Mouse (Mus musculus) hindbrain, embryonic 14.5 days (tissue): ENCODE results near the gene Gm11444. TPM values are rescaled to one million over a fixed set of nuclear protein-coding genes. Genes with fewer than 3 reads are reported as not detected.

Experiments
- ATAC-seq: fragments of 200-750 bp; cut with Nextera tagmentation; 2 replicates; pipeline ENCODE4 v1.8.0; 2017; ENCODE audit warnings: moderate number of reproducible peaks, mild to moderate bottlenecking, moderate TSS enrichment, moderate library complexity; ENCODE audit not compliant: low FRiP score
- DNase-seq: peaks from one replicate; pipeline ENCODE4 v3.0.0-alpha.2; 2015; ENCODE audit warnings: low spot score
- H3K27ac ChIP-seq: fragments of 300-500 bp; sonication (generic); 2 replicates; pipeline ENCODE4 v1.5.1; 2014; ENCODE audit warnings: mild to moderate bottlenecking, moderate library complexity
- H3K27me3 ChIP-seq: fragments of 300-500 bp; sonication (generic); 2 replicates; pipeline ENCODE4 v1.6.1; 2014; ENCODE audit warnings: mild to moderate bottlenecking, low read length, mixed read lengths; ENCODE audit not compliant: control insufficient read depth, insufficient read depth
- H3K36me3 ChIP-seq: fragments of 300-500 bp; sonication (generic); replicated peaks from 2 replicates; pipeline ENCODE4 v1.6.1; 2014; ENCODE audit not compliant: control insufficient read depth, insufficient read depth
- H3K4me1 ChIP-seq: fragments of 300-500 bp; sonication (generic); replicated peaks from 2 replicates; pipeline ENCODE4 v1.6.1; 2014; ENCODE audit warnings: antibody characterized with exemption, low read length, mixed read lengths; ENCODE audit not compliant: control insufficient read depth, insufficient read depth
- H3K4me2 ChIP-seq: fragments of 300-500 bp; sonication (generic); replicated peaks from 2 replicates; pipeline ENCODE4 v1.6.1; 2014; ENCODE audit warnings: mild to moderate bottlenecking, moderate library complexity
- H3K4me3 ChIP-seq: fragments of 300-500 bp; sonication (generic); replicated peaks from 2 replicates; pipeline ENCODE4 v1.5.1; 2014; ENCODE audit warnings: mild to moderate bottlenecking, low read length
- H3K9ac ChIP-seq: fragments of 300-500 bp; sonication (generic); 2 replicates; pipeline ENCODE4 v1.6.1; 2014
- H3K9me3 ChIP-seq: fragments of 300-500 bp; sonication (generic); 2 replicates; pipeline ENCODE4 v1.6.1; 2016; ENCODE audit warnings: low read length; ENCODE audit not compliant: control insufficient read depth
- WGBS: fragments of 180-500 bp; shearing (Covaris S2); extraction: QIAGEN DNeasy Blood & Tissue Kit; methylation state at CpG from one replicate; pipeline ENCODE4 v1.1.7; 2014; 5-methylcytosine and 5-hydroxymethylcytosine counted together
- polyA plus RNA-seq: library from polyadenylated mRNA; unstranded; fragments of >200 nt; fragmentation: Nextera tagmentation; extraction: Ambion mirVana; gene quantifications from 2 replicates; pipeline ENCODE4 v1.2.1, GENCODE M21; 2014

Gene Gm11444
- polyA plus RNA-seq, 1 experiment from 2014 or later = not detected

DNA sequence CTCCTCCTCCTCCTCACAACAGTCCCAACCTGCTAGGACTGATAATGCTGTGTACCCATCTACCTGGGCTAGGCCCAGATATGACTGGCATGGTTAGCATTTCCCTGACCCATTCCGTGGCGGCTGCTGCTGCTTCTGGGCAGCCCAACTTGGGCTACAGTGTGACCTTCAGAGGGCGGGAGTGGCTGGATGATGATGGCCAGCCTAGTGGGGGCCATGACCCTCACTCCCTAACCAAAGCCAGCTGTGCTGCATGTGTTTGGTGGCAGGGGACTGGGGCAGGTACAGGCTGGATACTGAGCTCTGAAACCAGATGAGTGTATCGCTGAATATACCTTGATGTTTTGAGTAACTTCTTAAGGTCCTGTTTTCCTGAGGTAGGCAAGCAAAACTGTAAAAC lies 26.3 kb downstream of the Gm11444 start:
- Histone ChIP-seq H3K27ac (no peak overlapping the region), H3K9me3 (no peaks in the 10 kb centered on the region), H3K4me1 (no peaks in the 10 kb centered on the region), H3K4me3 (no peak overlapping the region), H3K36me3 (no peaks in the 10 kb centered on the region), H3K27me3 (peaks cover 56% of the 10 kb centered on the region), H3K9ac (no peak overlapping the region), H3K4me2 (no peak overlapping the region)
- no peak for DNase-seq
- ATAC-seq = no peak
- WGBS = 96% methylated on average over 4 of the region's 4 CpGs

DNA sequence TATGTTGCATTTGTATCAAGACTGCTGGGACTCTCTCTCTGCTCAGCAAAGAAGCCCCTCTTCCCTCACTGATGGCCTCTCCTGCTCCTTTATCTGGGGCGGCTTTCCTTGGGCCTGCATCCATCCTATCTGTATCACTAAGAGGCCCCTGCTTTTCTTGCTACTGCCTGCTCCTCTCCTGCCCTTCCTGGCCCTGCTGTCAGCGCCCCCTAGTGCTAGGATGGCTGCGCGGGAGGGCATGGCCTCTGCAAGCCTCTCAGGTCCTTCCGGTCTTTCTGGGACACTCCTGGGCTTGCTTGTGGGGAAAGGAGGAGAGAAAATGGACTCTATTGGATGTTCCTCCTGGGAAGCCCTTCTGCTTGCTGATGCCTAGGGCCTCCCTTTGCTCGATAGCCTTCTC lies 27.0 kb downstream of the Gm11444 start:
- WGBS = 14% methylated on average over 6 of the region's 6 CpGs
- ATAC-seq = no peak
- peaks cover 50% of the 10 kb centered on the region for H3K27me3 ChIP-seq
- H3K9me3 ChIP-seq = no peaks in the 10 kb centered on the region
- no peak overlapping the region for H3K27ac ChIP-seq
- DNase-seq = no peak
- H3K4me3 ChIP-seq = no peak overlapping the region
- H3K36me3 ChIP-seq = no peaks in the 10 kb centered on the region
- H3K4me1 ChIP-seq = no peaks in the 10 kb centered on the region
- H3K9ac ChIP-seq = no peak overlapping the region
- H3K4me2 ChIP-seq = no peak overlapping the region

DNA sequence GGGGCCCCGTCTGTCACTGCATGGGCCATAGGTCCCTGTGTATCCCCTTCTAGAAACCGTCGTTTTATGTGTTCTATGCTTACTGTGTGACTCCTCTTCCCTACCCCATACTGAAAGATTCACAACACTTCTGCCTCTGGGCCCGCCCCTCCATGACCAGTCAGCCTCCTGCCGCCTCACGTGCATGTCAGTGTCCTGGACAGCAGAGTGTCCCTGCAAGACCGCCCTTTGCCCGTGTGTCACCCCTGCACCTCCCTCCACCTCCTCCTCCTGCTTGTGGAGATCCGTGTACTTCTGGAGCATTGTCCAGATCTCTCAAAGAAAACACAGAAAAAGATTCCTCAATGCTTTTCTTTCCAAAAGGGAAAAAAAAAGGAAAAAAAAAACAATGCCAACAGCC lies 28.5 kb downstream of the Gm11444 start:
- 77% methylated on average over 9 of the region's 9 CpGs for WGBS
- Histone ChIP-seq H3K9me3 (no peaks in the 10 kb centered on the region), H3K4me3 (no peak overlapping the region), H3K27ac (no peak overlapping the region), H3K9ac (no peak overlapping the region), H3K27me3 (peaks cover 34% of the 10 kb centered on the region), H3K4me2 (no peak overlapping the region), H3K4me1 (no peaks in the 10 kb centered on the region), H3K36me3 (no peaks in the 10 kb centered on the region)
- DNase-seq (no peak), ATAC-seq (no peak)

DNA sequence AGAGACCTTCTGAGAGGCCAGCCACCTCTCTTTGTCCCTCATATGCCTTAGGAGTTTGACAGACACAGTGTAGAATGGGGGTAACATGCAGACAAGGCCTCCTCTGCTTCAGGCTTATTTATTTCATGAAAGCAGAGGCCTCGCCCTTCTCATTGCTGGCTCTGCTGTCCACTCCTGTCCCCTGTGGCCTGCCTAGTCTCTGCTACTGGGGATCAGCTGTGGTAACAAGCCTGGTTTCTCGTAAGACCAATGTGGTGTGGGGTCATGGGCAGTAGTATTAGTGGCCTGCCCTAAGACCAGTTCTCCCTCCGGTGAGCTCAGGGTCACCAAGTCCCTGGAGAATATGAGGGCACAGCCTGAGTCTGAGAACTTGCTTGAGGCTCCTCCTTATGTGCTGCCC lies 29.2 kb downstream of the Gm11444 start:
- Histone ChIP-seq H3K27me3 (peaks cover 27% of the 10 kb centered on the region), H3K27ac (no peak overlapping the region), H3K4me1 (no peaks in the 10 kb centered on the region), H3K9ac (no peak overlapping the region), H3K9me3 (no peaks in the 10 kb centered on the region), H3K4me3 (no peak overlapping the region), H3K36me3 (no peaks in the 10 kb centered on the region), H3K4me2 (no peak overlapping the region)
- ATAC-seq = no peak
- DNase-seq = no peak
- 84% methylated on average over 3 of the region's 3 CpGs for WGBS

DNA sequence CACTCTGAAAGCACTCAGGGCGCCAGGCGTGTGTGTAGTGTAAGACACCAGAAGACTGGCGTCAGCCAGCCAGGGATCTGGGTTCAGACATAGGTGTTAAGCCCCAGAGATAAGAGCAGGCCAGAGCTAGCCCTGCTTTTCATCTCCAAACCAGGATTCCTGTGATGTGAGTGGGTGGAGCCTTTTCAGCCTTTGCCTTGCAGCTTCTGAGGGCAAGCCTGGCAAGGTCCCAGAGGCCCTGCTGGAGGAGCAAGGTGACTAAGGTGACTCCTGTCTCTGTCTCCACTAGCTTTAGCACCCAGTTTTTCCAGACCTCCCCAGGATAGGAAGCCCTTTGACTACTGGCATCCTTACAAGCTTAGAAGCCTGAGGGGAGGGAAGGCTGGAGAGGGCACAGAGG lies 31.7 kb downstream of the Gm11444 start:
- ATAC-seq = no peak
- Histone ChIP-seq H3K9me3 (no peaks in the 10 kb centered on the region), H3K4me2 (no peak overlapping the region), H3K36me3 (no peaks in the 10 kb centered on the region), H3K4me1 (no peaks in the 10 kb centered on the region), H3K27ac (no peak overlapping the region), H3K27me3 (0 out of 2 replicates have a peak, but pooled peaks cover 3% of the 10 kb centered on the region), H3K9ac (no peak overlapping the region), H3K4me3 (no peak overlapping the region)
- WGBS = 88% methylated on average over 3 of the region's 3 CpGs
- DNase-seq = no peak

DNA sequence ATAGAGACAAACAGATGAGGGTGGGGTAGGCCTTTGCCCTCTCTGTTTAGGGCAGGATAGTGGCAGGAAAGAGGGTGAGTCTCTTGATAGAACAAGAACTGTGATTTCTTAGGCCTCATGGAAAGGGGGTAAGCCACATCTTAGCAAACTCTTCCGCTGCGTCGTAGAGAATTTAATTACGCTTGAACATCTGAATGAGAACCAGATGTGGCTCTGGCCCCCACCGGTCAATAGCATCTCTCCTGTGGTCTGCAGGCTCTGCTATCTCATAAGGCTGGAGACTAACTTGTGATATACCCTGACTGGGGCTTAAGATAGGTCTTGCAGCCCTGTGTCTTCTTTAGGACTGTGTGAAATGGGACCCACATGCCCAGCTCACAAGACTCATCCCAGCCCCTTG lies 33.7 kb downstream of the Gm11444 start:
- no peaks in the 10 kb centered on the region for H3K27me3 ChIP-seq
- no peak overlapping the region for H3K27ac ChIP-seq
- WGBS = 85% methylated on average over 5 of the region's 5 CpGs
- ATAC-seq = no peak
- H3K4me2 ChIP-seq = no peak overlapping the region
- no peak overlapping the region for H3K9ac ChIP-seq
- no peaks in the 10 kb centered on the region for H3K36me3 ChIP-seq
- DNase-seq = no peak
- no peaks in the 10 kb centered on the region for H3K4me1 ChIP-seq
- H3K4me3 ChIP-seq = no peak overlapping the region
- no peaks in the 10 kb centered on the region for H3K9me3 ChIP-seq

DNA sequence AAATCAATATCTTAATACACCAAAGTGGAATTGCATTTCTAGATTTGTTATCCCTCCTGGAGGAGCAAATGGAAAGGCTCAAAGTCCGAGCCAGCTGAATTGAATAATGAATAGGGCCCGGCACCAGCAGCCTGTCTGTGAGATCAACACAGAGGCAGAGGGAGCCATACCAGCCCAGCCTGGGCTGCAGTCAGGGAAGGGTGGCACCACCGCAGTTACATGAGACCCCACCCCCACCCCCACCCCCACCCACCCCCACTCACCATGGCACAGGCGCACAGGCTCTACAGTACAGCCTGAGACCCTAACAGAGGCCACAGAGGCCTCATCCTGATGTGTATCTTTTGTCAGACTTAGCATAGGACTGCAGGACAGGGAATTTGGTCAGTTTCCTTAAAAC lies 35.5 kb downstream of the Gm11444 start:
- Histone ChIP-seq H3K4me3 (no peak overlapping the region), H3K36me3 (no peaks in the 10 kb centered on the region), H3K4me2 (no peak overlapping the region), H3K9me3 (no peaks in the 10 kb centered on the region), H3K27me3 (no peaks in the 10 kb centered on the region), H3K9ac (no peak overlapping the region), H3K4me1 (no peaks in the 10 kb centered on the region), H3K27ac (no peak overlapping the region)
- ATAC-seq (no peak), DNase-seq (no peak)
- 28% methylated on average over 4 of the region's 4 CpGs for WGBS

DNA sequence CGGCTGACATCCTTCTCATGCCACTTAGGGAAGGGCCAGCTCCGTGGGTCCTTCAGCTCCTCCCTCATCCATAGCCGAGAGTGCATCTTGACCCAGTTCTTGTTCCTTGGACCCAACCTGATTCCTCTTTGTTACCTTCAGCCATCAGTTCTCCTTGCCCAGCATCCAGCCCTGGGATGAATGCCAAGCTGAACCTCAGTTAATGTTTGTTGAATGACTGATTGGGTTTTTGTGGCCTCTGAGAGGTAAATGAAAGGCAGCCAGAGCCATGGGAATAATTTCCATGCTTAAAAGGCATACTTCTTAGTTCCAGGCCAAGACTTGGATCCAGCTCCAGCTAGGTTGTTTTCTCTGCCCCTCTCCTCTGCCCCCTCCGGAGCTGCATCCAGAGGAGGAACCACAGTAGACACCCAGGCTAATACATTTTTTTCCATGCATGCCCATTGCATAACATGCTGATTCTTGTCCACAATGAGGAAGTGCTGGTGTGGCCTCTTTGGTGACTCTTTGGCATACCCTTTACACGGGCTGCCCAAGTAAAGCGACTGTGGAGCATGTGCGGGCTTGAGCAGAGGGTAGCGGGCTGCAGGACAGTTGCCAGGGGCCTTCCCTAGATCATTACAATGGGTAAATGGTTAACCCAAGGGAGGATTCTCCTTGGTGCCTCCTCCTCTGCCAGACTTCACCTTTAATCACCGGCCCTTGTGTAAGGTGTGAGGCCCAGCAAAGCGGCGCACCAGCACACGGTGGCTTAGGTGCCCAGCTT lies 37.7 kb downstream of the Gm11444 start:
- DNase-seq (no peak), ATAC-seq (no peak)
- Histone ChIP-seq H3K9me3 (no peaks in the 10 kb centered on the region), H3K27ac (no peak overlapping the region), H3K27me3 (no peaks in the 10 kb centered on the region), H3K4me1 (no peaks in the 10 kb centered on the region), H3K36me3 (no peaks in the 10 kb centered on the region), H3K4me2 (no peak overlapping the region), H3K4me3 (no peak overlapping the region), H3K9ac (no peak overlapping the region)
- 85% methylated on average over 12 of the region's 12 CpGs for WGBS

DNA sequence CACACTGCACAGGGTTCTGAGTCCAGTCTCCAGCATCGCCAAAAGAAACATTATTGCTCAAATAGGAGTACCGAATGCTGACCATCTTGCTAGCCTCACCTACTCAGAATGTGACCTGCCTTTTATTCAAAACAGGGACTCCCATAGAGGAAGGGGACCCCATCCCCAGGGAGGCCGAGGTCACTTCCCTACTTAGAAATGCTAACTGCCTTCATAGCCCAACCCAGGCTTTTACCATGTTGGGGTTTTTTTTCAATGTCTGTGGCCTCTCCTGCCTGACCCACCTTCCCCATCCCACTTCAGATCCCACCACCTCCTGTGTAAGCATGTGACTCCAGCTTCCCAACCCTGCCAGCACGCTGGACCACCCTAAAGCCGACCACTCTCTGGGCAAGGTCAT lies 38.5 kb downstream of the Gm11444 start:
- DNase-seq = no peak

DNA sequence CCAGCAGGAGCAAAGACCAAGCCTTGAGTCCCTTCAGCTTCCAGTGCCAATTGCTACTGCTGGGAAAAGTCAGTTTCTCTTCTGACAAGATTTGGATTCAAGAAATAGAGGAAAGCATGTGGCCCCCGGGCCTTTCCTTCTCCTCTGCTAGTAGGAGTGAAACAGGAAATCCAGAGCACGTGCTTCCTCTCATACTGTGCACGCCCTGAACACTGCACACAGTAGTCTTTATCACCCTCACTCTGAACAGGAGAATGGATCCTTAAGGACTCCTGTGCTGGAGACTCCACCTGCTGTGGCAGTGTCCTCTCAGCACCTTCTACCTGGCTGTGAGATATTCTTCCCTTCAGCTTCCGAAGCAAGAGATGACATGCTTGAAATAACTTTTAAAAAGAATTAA lies 38.9 kb downstream of the Gm11444 start:
- WGBS = 80% methylated on average over 4 of the region's 4 CpGs
- Histone ChIP-seq H3K4me3 (no peak overlapping the region), H3K27ac (no peak overlapping the region), H3K27me3 (no peaks in the 10 kb centered on the region), H3K4me2 (no peak overlapping the region), H3K9ac (no peak overlapping the region), H3K36me3 (no peaks in the 10 kb centered on the region), H3K4me1 (no peaks in the 10 kb centered on the region), H3K9me3 (no peaks in the 10 kb centered on the region)
- ATAC-seq (no peak), DNase-seq (no peak)

More for the DNA sequence above, 38.5 kb downstream of the Gm11444 start:
- ATAC-seq = no peak
- Histone ChIP-seq H3K4me3 (no peak overlapping the region), H3K36me3 (no peaks in the 10 kb centered on the region), H3K4me2 (no peak overlapping the region), H3K27ac (no peak overlapping the region), H3K9ac (no peak overlapping the region), H3K27me3 (no peaks in the 10 kb centered on the region), H3K4me1 (no peaks in the 10 kb centered on the region), H3K9me3 (no peaks in the 10 kb centered on the region)
- 92% methylated on average over 5 of the region's 5 CpGs for WGBS
